Mouse (Mus musculus) thymus, adult 2 months (tissue): Measurements from ENCODE around the gene Kcnc1.

ENCODE experiments used
- CTCF ChIP-seq: fragments of 200-500 bp; IDR thresholded peaks from 2 replicates; pipeline ENCODE4 v1.5.1; 2012; ENCODE audit warnings: mild to moderate bottlenecking, control low read depth, low read length, moderate library complexity, borderline replicate concordance; ENCODE audit not compliant: control insufficient read depth, poor library complexity, insufficient read depth; ENCODE audit errors: extremely low read depth
- POLR2A ChIP-seq: fragments of 200-500 bp; IDR thresholded peaks from 2 replicates; pipeline ENCODE4 v1.6.1; 2012; ENCODE audit warnings: mild to moderate bottlenecking, low read length, control low read depth, moderate library complexity; ENCODE audit not compliant: control insufficient read depth, poor library complexity, insufficient read depth; ENCODE audit errors: extremely low read depth

DNA sequence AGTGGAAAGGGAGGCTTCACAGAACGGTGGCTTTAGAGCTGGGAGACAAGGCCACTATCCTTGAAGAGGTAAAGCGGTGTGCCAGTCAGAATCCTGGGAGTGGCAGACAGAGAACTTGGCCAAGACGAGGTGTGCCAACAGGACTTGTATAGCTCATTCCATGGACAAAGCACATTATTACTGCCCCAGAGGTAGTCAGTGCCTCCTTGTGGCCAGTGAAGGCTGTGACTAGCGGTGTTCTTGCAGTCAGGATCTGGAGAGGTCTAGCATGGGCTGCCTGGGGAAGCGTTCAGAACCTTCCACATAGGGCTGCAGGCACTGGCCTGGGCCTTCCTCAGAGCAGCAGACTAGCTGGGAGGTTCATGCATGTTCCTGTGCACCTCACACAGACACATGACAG is 39.5 kb downstream of the Kcnc1 start:
- TF ChIP-seq CTCF, result no peak
- no peak for TF ChIP-seq POLR2A
